Mouse (Mus musculus): ENCODE results near the gene Fgfr2. TPM values are rescaled to one million over a fixed set of nuclear protein-coding genes. Genes with fewer than 3 reads are reported as not detected.
A peak's percentile ranks its signal among the peaks of the same experiment; 100 is the strongest.

The Fgfr2 gene
- polyA plus RNA-seq, 1 experiment, result 0.17 TPM

GRCm38 (mm10) chr7:130946303-130946702, 2176.8 kb downstream of the Fgfr2 start:
- peaks cover 8% of the 10 kb centered on the region for H3K36me3 ChIP-seq (ENCODE audit: control insufficient read depth, insufficient read depth)
- H3ac ChIP-seq (ENCODE audit: control insufficient read depth, insufficient read length), result no peak overlapping the region
- H3K4me2 ChIP-seq (ENCODE audit: low read depth), result peak overlapping the region; percentile 26
- TF ChIP-seq MYOD1 (IDR thresholded peaks at IDR 0.05; ENCODE audit: control insufficient read depth in 1 of 3, insufficient read length in 2 of 3, low read depth in 2 of 3) (peak in 1 of 3 experiments; percentile 3), CEBPB (IDR thresholded peaks at IDR 0.05; ENCODE audit: insufficient read depth, poor library complexity, severe bottlenecking) (peak; percentile 97), TCF12 (IDR thresholded peaks at IDR 0.05; ENCODE audit: insufficient read depth, poor library complexity, severe bottlenecking) (peak; percentile 40), REST (IDR thresholded peaks at IDR 0.05; ENCODE audit: insufficient read depth, insufficient read length) (no peak)
- H3K4me3 ChIP-seq, result no peak overlapping the region
- peaks cover 34% of the 10 kb centered on the region for H3K79me2 ChIP-seq (ENCODE audit: control insufficient read depth, insufficient read depth)
- H3K27me3 ChIP-seq (ENCODE audit: control insufficient read depth, insufficient read depth, insufficient read length), result no peaks in the 10 kb centered on the region

- TF ChIP-seq MYOG (IDR thresholded peaks at IDR 0.05; ENCODE audit: control insufficient read depth in 1 of 3, insufficient read depth in 1 of 3, insufficient read length in 2 of 3, low read depth in 2 of 3), result no peak
- TF ChIP-seq POLR2A (IDR thresholded peaks at IDR 0.05; ENCODE audit: insufficient read length, low read depth), result no peak
- TF ChIP-seq POLR2AphosphoS2 (IDR thresholded peaks at IDR 0.05; ENCODE audit: insufficient read length, low read depth), result no peak
- no peak for TF ChIP-seq MAX (IDR thresholded peaks at IDR 0.05; ENCODE audit: low read depth)
- TF ChIP-seq SRF (IDR thresholded peaks at IDR 0.05; ENCODE audit: control insufficient read depth, insufficient read length, low read depth), result no peak
- TF ChIP-seq CEBPB (IDR thresholded peaks at IDR 0.05; ENCODE audit: insufficient read depth, poor library complexity, severe bottlenecking), result no peak
- no peak for TF ChIP-seq MYOD1 (IDR thresholded peaks at IDR 0.05; ENCODE audit: control insufficient read depth in 1 of 3, insufficient read length in 2 of 3, low read depth in 2 of 3)
- no peak for TF ChIP-seq TCF3 (IDR thresholded peaks at IDR 0.05; ENCODE audit: insufficient read length, low read depth)
- no peak for TF ChIP-seq REST (IDR thresholded peaks at IDR 0.05; ENCODE audit: insufficient read depth, insufficient read length)
- no peak for TF ChIP-seq E2F4 (IDR thresholded peaks at IDR 0.05; ENCODE audit: insufficient read depth)
- TF ChIP-seq USF1 (IDR thresholded peaks at IDR 0.05; ENCODE audit: low read depth), result no peak
- TF ChIP-seq TCF12 (IDR thresholded peaks at IDR 0.05; ENCODE audit: insufficient read depth, poor library complexity, severe bottlenecking), result no peak
- Histone ChIP-seq H3K36me3 (ENCODE audit: control insufficient read depth, insufficient read depth) (peaks cover 8% of the 10 kb centered on the region), H3K27me3 (ENCODE audit: control insufficient read depth, insufficient read depth, insufficient read length) (no peaks in the 10 kb centered on the region), H3K4me3 (no peak overlapping the region), H3ac (ENCODE audit: control insufficient read depth, insufficient read length) (no peak overlapping the region), H3K79me2 (ENCODE audit: control insufficient read depth, insufficient read depth) (peaks cover 33% of the 10 kb centered on the region), H3K4me2 (ENCODE audit: low read depth) (peak overlapping the region; percentile 26)
Measured at GRCm38 (mm10) chr7:130945730-130946129, 2177.4 kb downstream of the Fgfr2 start.

- H3ac ChIP-seq (ENCODE audit: control insufficient read depth, insufficient read length), result no peak overlapping the region
- no peak overlapping the region for H3K4me3 ChIP-seq
- TF ChIP-seq TCF12 (IDR thresholded peaks at IDR 0.05; ENCODE audit: insufficient read depth, poor library complexity, severe bottlenecking) (no peak), POLR2A (IDR thresholded peaks at IDR 0.05; ENCODE audit: insufficient read length, low read depth) (no peak), USF1 (IDR thresholded peaks at IDR 0.05; ENCODE audit: low read depth) (no peak), REST (IDR thresholded peaks at IDR 0.05; ENCODE audit: insufficient read depth, insufficient read length) (no peak), POLR2AphosphoS2 (IDR thresholded peaks at IDR 0.05; ENCODE audit: insufficient read length, low read depth) (no peak), CEBPB (IDR thresholded peaks at IDR 0.05; ENCODE audit: insufficient read depth, poor library complexity, severe bottlenecking) (no peak), SRF (IDR thresholded peaks at IDR 0.05; ENCODE audit: control insufficient read depth, insufficient read length, low read depth) (no peak), MYOG (IDR thresholded peaks at IDR 0.05; ENCODE audit: control insufficient read depth in 1 of 3, insufficient read depth in 1 of 3, insufficient read length in 2 of 3, low read depth in 2 of 3) (no peak), E2F4 (IDR thresholded peaks at IDR 0.05; ENCODE audit: insufficient read depth) (no peak), TCF3 (IDR thresholded peaks at IDR 0.05; ENCODE audit: insufficient read length, low read depth) (no peak), MYOD1 (IDR thresholded peaks at IDR 0.05; ENCODE audit: control insufficient read depth in 1 of 3, insufficient read length in 2 of 3, low read depth in 2 of 3) (no peak), MAX (IDR thresholded peaks at IDR 0.05; ENCODE audit: low read depth) (no peak)
- H3K79me2 ChIP-seq (ENCODE audit: control insufficient read depth, insufficient read depth), result peaks cover 35% of the 10 kb centered on the region
- H3K36me3 ChIP-seq (ENCODE audit: control insufficient read depth, insufficient read depth), result peaks cover 8% of the 10 kb centered on the region
- no peaks in the 10 kb centered on the region for H3K27me3 ChIP-seq (ENCODE audit: control insufficient read depth, insufficient read depth, insufficient read length)
- H3K4me2 ChIP-seq (ENCODE audit: low read depth), result no peak overlapping the region
Measured at GRCm38 (mm10) chr7:130944766-130945475, 2178.2 kb downstream of the Fgfr2 start.

- Histone ChIP-seq H3K79me2 (ENCODE audit: control insufficient read depth, insufficient read depth) (peaks cover 49% of the 10 kb centered on the region), H3K36me3 (ENCODE audit: control insufficient read depth, insufficient read depth) (peaks cover 8% of the 10 kb centered on the region), H3K4me3 (no peak overlapping the region), H3ac (ENCODE audit: control insufficient read depth, insufficient read length) (no peak overlapping the region), H3K27me3 (ENCODE audit: control insufficient read depth, insufficient read depth, insufficient read length) (no peaks in the 10 kb centered on the region), H3K4me2 (ENCODE audit: low read depth) (peak overlapping the region; percentile 37)
- TF ChIP-seq MYOD1 (IDR thresholded peaks at IDR 0.05; ENCODE audit: control insufficient read depth in 1 of 3, insufficient read length in 2 of 3, low read depth in 2 of 3) (no peak), E2F4 (IDR thresholded peaks at IDR 0.05; ENCODE audit: insufficient read depth) (no peak), POLR2A (IDR thresholded peaks at IDR 0.05; ENCODE audit: insufficient read length, low read depth) (peak; percentile 15), MYOG (IDR thresholded peaks at IDR 0.05; ENCODE audit: control insufficient read depth in 1 of 3, insufficient read depth in 1 of 3, insufficient read length in 2 of 3, low read depth in 2 of 3) (no peak), MAX (IDR thresholded peaks at IDR 0.05; ENCODE audit: low read depth) (no peak), CEBPB (IDR thresholded peaks at IDR 0.05; ENCODE audit: insufficient read depth, poor library complexity, severe bottlenecking) (peak; percentile 100)
Measured at GRCm38 (mm10) chr7:130943280-130943895, 2179.8 kb downstream of the Fgfr2 start.
